Mouse (Mus musculus) right cerebral cortex, postnatal 10 days (tissue): ENCODE data around the gene Esp24.
"Not testable (repeated sequence)": the region's sequence is repeated elsewhere in the genome, so short reads cannot be mapped to it uniquely, and the experiment has no call there.

ENCODE experiments used
- DNase-seq, 2 experiments: peaks; one replicate each; pipeline ENCODE4 v3.0.0; 2021; ENCODE audit warnings: low spot score in 2 of 2

Esp24 gene

GRCm38 (mm10) chr17:39036395-39036794 lies at the start of gene Esp24:
Gene Esp24 (plus strand): TSS chr17:39036695.
- DNase-seq: not testable (repeated sequence)

- no peak for DNase-seq
Observed at GRCm38 (mm10) chr17:39009846-39010245, 26.6 kb upstream of the Esp24 start.

- no peak for DNase-seq
Observed at GRCm38 (mm10) chr17:39010675-39011638, 25.5 kb upstream of the Esp24 start.

- DNase-seq: no peak
Observed at GRCm38 (mm10) chr17:39017184-39017583, 19.3 kb upstream of the Esp24 start.

- DNase-seq: no peak
Observed at GRCm38 (mm10) chr17:39043241-39043640, 6.7 kb downstream of the Esp24 start, which contains the start of gene Gm21903. Gene Gm21903 (minus strand): TSS chr17:39043341.

- DNase-seq: no peak
Observed at GRCm38 (mm10) chr17:39063641-39064040, 27.1 kb downstream of the Esp24 start.

- DNase-seq: no peak
Observed at GRCm38 (mm10) chr17:39076937-39077336, 40.4 kb downstream of the Esp24 start, which contains the start of gene Esp23. Gene Esp23 (minus strand): TSS chr17:39077037.
